Mouse (Mus musculus) ES-E14 (cell line): ENCODE measurements around the gene Ccdc153.

Experiments
- HCFC1 ChIP-seq: IDR thresholded peaks from 2 replicates; pipeline ENCODE4 v1.6.1; 2012; ENCODE audit warnings: low read length, inconsistent platforms, borderline replicate concordance; ENCODE audit not compliant: insufficient read depth
- ZNF384 ChIP-seq: IDR thresholded peaks from 2 replicates; pipeline ENCODE4 v1.6.1; 2012; ENCODE audit warnings: low read depth, low read length, inconsistent platforms

DNA sequence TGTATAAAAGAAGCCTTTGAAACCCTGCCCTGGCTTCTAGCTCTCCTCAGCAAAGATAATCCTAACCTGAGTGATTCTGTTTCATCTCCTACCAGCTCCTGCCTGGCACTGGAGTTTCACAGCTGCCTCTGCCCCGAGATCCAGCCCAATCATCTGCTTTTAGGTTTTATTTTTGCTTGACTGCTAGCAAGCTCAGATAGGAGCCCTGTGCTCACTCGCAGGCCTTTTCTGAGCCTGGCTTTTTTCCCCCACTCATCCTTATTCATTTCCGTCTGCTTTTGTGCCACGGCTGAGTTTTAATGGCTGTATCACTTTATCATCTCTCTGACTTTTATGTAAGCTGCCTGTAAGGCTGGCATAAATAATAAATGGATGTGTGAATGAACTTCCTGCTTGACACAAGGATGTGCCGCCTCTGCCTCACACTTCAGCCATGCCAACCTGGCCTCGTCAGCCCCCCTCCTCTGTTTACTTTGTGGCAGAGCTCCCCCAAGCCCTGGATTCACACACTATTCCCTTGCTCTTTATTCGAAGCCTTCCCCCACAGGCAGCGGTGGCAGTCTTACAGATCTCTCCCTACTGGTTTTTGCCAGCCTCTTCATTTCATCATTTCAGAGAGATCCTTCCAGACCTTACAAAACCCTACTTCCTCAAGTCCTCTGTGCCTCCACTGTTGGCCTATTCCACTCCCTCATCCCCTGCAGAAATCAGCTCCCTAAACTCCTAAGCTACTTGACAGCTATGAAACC lies 26.2 kb downstream of the Ccdc153 start:
- TF ChIP-seq ZNF384: no peak
- no peak for TF ChIP-seq HCFC1
